8 mouse cellular contexts compared by ENCODE assay signal in the genomic region with DNA sequence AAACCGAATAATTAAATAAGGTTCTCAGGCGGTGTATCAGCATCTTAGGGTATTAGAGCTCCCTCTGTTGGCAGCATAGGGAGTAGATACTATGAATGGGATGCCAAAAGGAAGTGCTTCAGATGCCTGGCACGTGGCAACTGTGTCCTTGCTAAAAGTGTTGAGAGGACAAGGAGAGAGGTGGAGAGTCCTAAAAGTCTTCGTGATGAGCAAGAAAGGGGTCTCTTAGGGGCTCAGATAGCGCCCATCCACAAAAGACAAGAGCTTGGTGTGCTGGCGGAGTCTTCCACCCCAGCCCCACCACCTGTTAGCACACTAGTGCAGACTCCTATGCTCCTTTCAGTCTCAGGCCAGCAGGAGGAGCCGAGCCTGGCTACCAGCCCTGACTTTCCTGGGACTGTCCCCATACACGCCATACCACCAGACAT.
DNase-seq lines count a peak whose midpoint lies in the region; ATAC-seq and TF ChIP-seq lines count a peak whose summit lies in the region.

No protein-coding gene starts in this region.

- 0 out of 2 replicates have a peak, but pooled peaks cover 4% of the 10 kb centered on the region for H3K4me1 ChIP-seq in embryonic facial prominence, embryonic 15.5 days
- peaks cover 9% of the 10 kb centered on the region for H3K4me1 ChIP-seq in heart, embryonic 15.5 days (replicated peaks)
- H3K4me1 ChIP-seq in kidney, postnatal 0 days (replicated peaks; ENCODE audit: insufficient read depth, low read length): no peaks in the 10 kb centered on the region

- no peak overlapping the region for H3K9ac ChIP-seq in embryonic facial prominence, embryonic 15.5 days
- H3K9ac ChIP-seq in heart, embryonic 15.5 days: no peak overlapping the region
- H3K9ac ChIP-seq in kidney, postnatal 0 days (ENCODE audit: low read depth, low read length): no peak overlapping the region

- 0 out of 2 replicates have a peak overlapping the region, but pooled peaks have one; percentile 25 for H3K4me2 ChIP-seq in embryonic facial prominence, embryonic 15.5 days (replicated peaks)
- peak overlapping the region; percentile 49 for H3K4me2 ChIP-seq in heart, embryonic 15.5 days
- no peak overlapping the region for H3K4me2 ChIP-seq in kidney, postnatal 0 days (ENCODE audit: low read length)

- no peak overlapping the region for H3K27ac ChIP-seq in embryonic facial prominence, embryonic 15.5 days (replicated peaks)
- no peak overlapping the region for H3K27ac ChIP-seq in heart, embryonic 15.5 days
- H3K27ac ChIP-seq in kidney, postnatal 0 days: no peak overlapping the region

- H3K4me3 ChIP-seq in embryonic facial prominence, embryonic 15.5 days (replicated peaks): no peak overlapping the region
- H3K4me3 ChIP-seq in heart, embryonic 15.5 days: no peak overlapping the region
- no peak overlapping the region for H3K4me3 ChIP-seq in kidney, postnatal 0 days (replicated peaks; ENCODE audit: low read depth, low read length)

- ATAC-seq in embryonic facial prominence, embryonic 15.5 days (ENCODE audit: insufficient number of reproducible peaks, low FRiP score, low TSS enrichment, low read depth): peak; percentile 51; the same call in 1 of the 2 replicates
- ATAC-seq in heart, embryonic 15.5 days (replicated peaks; ENCODE audit: insufficient number of reproducible peaks, insufficient read depth, low FRiP score, low read depth): peak; percentile 74; the same call in 1 of the 2 replicates
- peak; percentile 49 for ATAC-seq in kidney, postnatal 0 days (replicated peaks; ENCODE audit: low FRiP score, low read depth)

- H3K36me3 ChIP-seq in embryonic facial prominence, embryonic 15.5 days: no peaks in the 10 kb centered on the region
- no peaks in the 10 kb centered on the region for H3K36me3 ChIP-seq in heart, embryonic 15.5 days
- H3K36me3 ChIP-seq in kidney, postnatal 0 days (ENCODE audit: insufficient read depth, low read length): no peaks in the 10 kb centered on the region

- DNase-seq in heart, adult 11 months: peak; percentile 91
- DNase-seq in heart, postnatal 25 days (ENCODE audit: low spot score): no peak
- DNase-seq in adrenal gland, postnatal 10 days: peak; percentile 45
- DNase-seq in kidney, postnatal 0 days (ENCODE audit: low spot score): peak; percentile 87
- DNase-seq in lung, postnatal 14 days: peak; percentile 61
- peak; percentile 63 to 73 for DNase-seq in right cerebral cortex, postnatal 10 days (ENCODE audit: low spot score in 2 of 2)

- WGBS in embryonic facial prominence, embryonic 15.5 days: 14% methylated on average over 8 of the region's 8 CpGs
- 18% methylated on average over 8 of the region's 8 CpGs for WGBS in heart, embryonic 15.5 days
- 28% methylated on average over 8 of the region's 8 CpGs for WGBS in kidney, postnatal 0 days

- no peaks in the 10 kb centered on the region for H3K27me3 ChIP-seq in embryonic facial prominence, embryonic 15.5 days
- peaks cover 6% of the 10 kb centered on the region for H3K27me3 ChIP-seq in heart, embryonic 15.5 days
- no peaks in the 10 kb centered on the region for H3K27me3 ChIP-seq in kidney, postnatal 0 days (ENCODE audit: insufficient read depth, low read length)

- no peaks in the 10 kb centered on the region for H3K9me3 ChIP-seq in embryonic facial prominence, embryonic 15.5 days (replicated peaks)
- H3K9me3 ChIP-seq in heart, embryonic 15.5 days (replicated peaks): no peaks in the 10 kb centered on the region
- no peaks in the 10 kb centered on the region for H3K9me3 ChIP-seq in kidney, postnatal 0 days (replicated peaks; ENCODE audit: low read length)

- TF ChIP-seq CTCF in kidney, postnatal 0 days (IDR thresholded peaks at IDR 0.05; ENCODE audit: low read depth): peak; percentile 77

- intact Hi-C loops in heart, postnatal 25 days (cut with DNase I): loop anchor here (1.0 to 2.0 kb wide), 2 partner anchors 41 to 337 kb away; a partner anchor contains a TSS
